Mouse (Mus musculus) MEL (cell line): ENCODE measurements around the gene Opcml.

Experiments
- CHD1 ChIP-seq: IDR thresholded peaks from 2 replicates; pipeline ENCODE4 v1.6.1; 2012; ENCODE audit warnings: low read depth, mild to moderate bottlenecking, inconsistent platforms, low read length, improper control_type of control experiment
- EP300 ChIP-seq, 2 experiments: IDR thresholded peaks; 2 replicates each; pipeline ENCODE4 v1.6.1; 2011; ENCODE audit warnings: improper control_type of control experiment in 2 of 2, low read length in 2 of 2, low read depth in 1 of 2, mild to moderate bottlenecking in 1 of 2
- MAFK ChIP-seq: IDR thresholded peaks from 2 replicates; pipeline ENCODE4 v1.6.1; 2011; ENCODE audit warnings: low read depth, mild to moderate bottlenecking, low read length, improper control_type of control experiment, borderline replicate concordance
- MEF2A ChIP-seq: IDR thresholded peaks from 2 replicates; pipeline ENCODE4 v1.6.1; 2014; ENCODE audit warnings: low read depth, mild to moderate bottlenecking, inconsistent platforms, low read length, improper control_type of control experiment; ENCODE audit not compliant: poor library complexity, insufficient replicate concordance, severe bottlenecking; ENCODE audit errors: extremely low read depth
- NELFE ChIP-seq: IDR thresholded peaks from 2 replicates; pipeline ENCODE4 v1.6.1; 2011; ENCODE audit warnings: low read depth, low read length, improper control_type of control experiment
- POLR2A ChIP-seq, 2 experiments: IDR thresholded peaks; 2 replicates each; pipeline ENCODE4 v1.6.1; 2011 to 2012; ENCODE audit warnings: low read length in 2 of 2, mild to moderate bottlenecking in 2 of 2, control low read depth in 1 of 2, improper control_type of control experiment in 1 of 2, low read depth in 1 of 2, moderate library complexity in 1 of 2; ENCODE audit not compliant: control insufficient read depth in 1 of 2, insufficient read depth in 1 of 2, poor library complexity in 1 of 2
- POLR2AphosphoS5 ChIP-seq: IDR thresholded peaks from 2 replicates; pipeline ENCODE4 v1.6.1; 2012; ENCODE audit warnings: low read depth, borderline replicate concordance, mild to moderate bottlenecking, inconsistent platforms, low read length, moderate library complexity, mixed read lengths
- TBP ChIP-seq: IDR thresholded peaks from 2 replicates; pipeline ENCODE4 v1.8.0; 2011; ENCODE audit warnings: low read depth, low read length, improper control_type of control experiment

DNA sequence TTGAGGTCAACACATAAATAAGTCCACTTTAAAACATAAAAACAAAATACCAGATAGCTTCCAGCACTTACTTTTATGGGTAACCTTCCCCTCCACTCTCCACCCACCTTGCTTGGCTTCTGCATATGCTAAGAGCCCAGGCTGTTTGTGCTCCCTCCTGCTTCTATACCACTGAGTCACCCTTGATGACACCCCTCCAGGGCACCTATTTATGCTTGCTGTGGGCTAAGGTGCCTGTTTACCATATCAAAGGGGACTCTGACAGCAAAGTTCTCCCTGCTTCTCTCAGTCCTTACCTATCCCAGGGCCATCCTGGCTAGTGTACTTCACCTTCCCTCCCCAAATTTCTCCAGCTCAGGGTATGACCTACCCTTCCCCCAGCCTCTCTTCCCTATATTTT lies 824.9 kb downstream of the Opcml start:
- TF ChIP-seq NELFE = no peak
- no peak for TF ChIP-seq TBP
- no peak for TF ChIP-seq MAFK
- no peak for TF ChIP-seq CHD1
- no peak for TF ChIP-seq POLR2AphosphoS5
- no peak for TF ChIP-seq EP300 (IDR thresholded peaks at IDR 0.05; ENCODE audit: low read depth in 1 of 2, low read length in 2 of 2)
- no peak for TF ChIP-seq MEF2A
- no peak for TF ChIP-seq POLR2A (IDR thresholded peaks at IDR 0.05; ENCODE audit: control insufficient read depth in 1 of 2, insufficient read depth in 1 of 2, low read depth in 1 of 2, low read length in 2 of 2, poor library complexity in 1 of 2)
